Mouse (Mus musculus): Measurements from ENCODE around the gene Cipc. TPM values are rescaled to one million over a fixed set of nuclear protein-coding genes. Genes with fewer than 3 reads are reported as not detected.
A peak's percentile ranks its signal among the peaks of the same experiment; 100 is the strongest.

The Cipc gene
- polyA plus RNA-seq, 1 experiment from 2014 or later, result 34.8 TPM

DNA sequence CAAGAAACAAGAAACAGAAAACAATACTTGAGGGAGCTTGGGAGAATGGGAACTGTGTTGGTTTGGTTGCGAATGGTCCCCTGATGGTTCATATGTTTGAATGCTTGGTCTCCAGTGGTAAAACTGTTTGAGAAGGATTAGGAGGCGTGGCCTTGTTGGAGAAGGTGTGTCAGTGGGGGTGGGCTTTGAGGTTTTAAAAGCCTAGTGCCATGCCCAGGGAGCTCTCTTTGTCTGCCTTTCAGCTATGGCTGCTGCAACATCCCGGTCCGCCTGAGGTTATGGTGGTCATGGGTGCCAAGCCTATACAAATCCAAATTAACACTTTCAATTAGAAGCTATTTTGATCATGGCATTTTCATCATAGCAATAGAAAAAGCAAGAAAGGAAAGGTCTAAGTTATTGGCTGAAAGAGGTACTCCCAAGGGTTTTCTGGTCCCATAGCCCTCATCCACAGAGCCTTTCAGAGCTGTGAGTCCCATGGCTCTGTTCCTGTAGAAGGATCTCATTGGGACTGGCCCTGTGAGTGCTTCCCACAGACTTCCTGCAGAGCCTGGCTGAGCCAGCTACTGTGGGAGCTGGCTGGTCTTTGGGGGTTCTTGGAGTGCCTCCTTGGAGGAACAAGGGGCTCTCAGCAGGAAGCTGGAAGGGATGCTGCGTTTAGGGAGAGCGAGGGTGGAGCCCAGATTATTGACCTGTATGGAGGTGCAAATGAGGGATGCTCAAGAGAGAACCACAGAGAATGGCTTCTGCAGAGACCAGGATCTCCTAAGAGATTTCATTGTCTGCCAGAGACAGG lies 15.7 kb upstream of the Cipc start:
- POLR2A ChIA-PET, result no interaction called here
- DNase-seq (ENCODE audit: low read depth, low spot score) (no peak), ATAC-seq (no peak)
- no peaks in the 10 kb centered on the region for H3K27me3 ChIP-seq
- CTCF ChIA-PET, result interaction anchor here (0.6 kb wide), 1 partner anchor 162 kb away, joined by 3 read pairs; no protein-coding TSS in a partner anchor
- in situ Hi-C loops (cut with MboI; ENCODE audit: low pct_unique_long_range_greater_than_20kb), result no loop called here
- no peak for TF ChIP-seq CTCF (IDR thresholded peaks at IDR 0.05)

- CTCF ChIA-PET, result interaction anchor here (0.6 to 2.2 kb wide), 3 partner anchors 8 to 161 kb away, joined by 3 to 11 read pairs (median 3); no protein-coding TSS in a partner anchor
- in situ Hi-C loops (cut with MboI; ENCODE audit: low pct_unique_long_range_greater_than_20kb), result no loop called here
- POLR2A ChIA-PET, result no interaction called here
- ATAC-seq (no peak), DNase-seq (ENCODE audit: low read depth, low spot score) (no peak)
- TF ChIP-seq CTCF (IDR thresholded peaks at IDR 0.05), result no peak
- H3K27me3 ChIP-seq, result no peaks in the 10 kb centered on the region
These were observed 14.8 kb upstream of the Cipc start for GRCm38 (mm10) chr12:86931919-86932574.

- TF ChIP-seq CTCF (IDR thresholded peaks at IDR 0.05), result no peak
- CTCF ChIA-PET, result interaction anchor here (0.8 to 2.2 kb wide), 2 partner anchors 9 to 12 kb away, joined by 3 to 11 read pairs; no protein-coding TSS in a partner anchor
- no peak for ATAC-seq
- no peaks in the 10 kb centered on the region for H3K27me3 ChIP-seq
- no peak for DNase-seq (ENCODE audit: low read depth, low spot score)
- POLR2A ChIA-PET, result no interaction called here
- in situ Hi-C loops (cut with MboI; ENCODE audit: low pct_unique_long_range_greater_than_20kb), result no loop called here
These were observed 14.3 kb upstream of the Cipc start for GRCm38 (mm10) chr12:86932575-86932952.

DNA sequence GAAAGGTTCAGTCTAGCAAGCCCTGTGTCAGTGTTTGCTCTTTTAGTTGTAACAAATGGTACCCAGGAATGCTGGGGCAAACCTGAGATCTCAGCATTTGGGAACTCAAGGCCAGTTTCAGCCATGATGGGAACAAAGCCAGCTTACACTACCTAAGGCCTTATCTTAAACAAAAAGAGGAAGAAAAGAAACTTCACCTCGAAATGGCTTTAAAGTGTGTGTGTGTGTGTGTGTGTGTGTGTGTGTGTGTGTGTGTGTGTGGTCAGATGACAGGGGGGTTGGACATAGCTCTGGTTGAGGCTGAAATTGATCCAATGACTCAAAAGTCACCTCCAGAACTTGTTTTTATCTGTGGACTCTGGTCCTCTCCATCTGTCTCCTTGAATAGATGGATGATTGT lies 12.1 kb upstream of the Cipc start:
- ChIA-PET CTCF (interaction anchor here (0.7 to 1.4 kb wide), 3 partner anchors 9 to 166 kb away, joined by 3 read pairs; no protein-coding TSS in a partner anchor), POLR2A (no interaction called here)
- in situ Hi-C loops (cut with MboI; ENCODE audit: low pct_unique_long_range_greater_than_20kb), result no loop called here
- no peaks in the 10 kb centered on the region for H3K27me3 ChIP-seq
- no peak for TF ChIP-seq CTCF (IDR thresholded peaks at IDR 0.05)
- no peak for DNase-seq (ENCODE audit: low read depth, low spot score)
- no peak for ATAC-seq

DNA sequence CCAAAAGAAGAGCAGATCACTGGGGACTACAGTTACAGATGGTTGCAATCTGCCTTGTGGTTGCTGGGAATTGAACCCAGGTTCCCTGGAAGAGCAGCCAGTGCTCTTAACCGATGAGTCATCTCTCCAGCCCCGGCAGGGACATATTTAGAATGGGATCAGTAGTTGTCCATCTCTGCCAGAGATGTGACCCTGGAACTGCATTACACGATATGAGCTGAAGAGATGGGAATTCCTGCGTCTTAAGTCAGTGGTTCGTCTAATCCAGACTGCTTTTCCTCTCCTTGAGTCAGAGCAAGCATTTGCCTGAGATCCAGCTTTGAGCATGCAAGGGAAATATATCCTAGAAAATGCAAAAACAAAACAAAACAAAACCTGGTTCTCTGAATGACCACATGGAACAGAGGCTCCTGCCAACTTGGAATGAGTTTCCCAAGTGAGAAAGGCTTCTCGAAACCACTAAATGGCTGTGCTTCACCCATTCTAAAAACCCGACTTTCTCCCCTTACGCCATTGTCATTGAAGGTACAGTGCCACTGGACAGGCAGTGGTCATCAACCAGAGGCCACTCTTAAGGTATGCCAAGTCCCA lies 11.1 kb upstream of the Cipc start:
- in situ Hi-C loops (cut with MboI; ENCODE audit: low pct_unique_long_range_greater_than_20kb), result no loop called here
- no peak for TF ChIP-seq CTCF (IDR thresholded peaks at IDR 0.05)
- DNase-seq (ENCODE audit: low read depth, low spot score) (no peak), ATAC-seq (peak; percentile 78)
- POLR2A ChIA-PET, result interaction anchor here (0.7 kb wide), 1 partner anchor 135 kb away, joined by 3 read pairs; no protein-coding TSS in a partner anchor
- H3K27me3 ChIP-seq, result no peaks in the 10 kb centered on the region
- CTCF ChIA-PET, result interaction anchor here (1.0 to 1.4 kb wide), 3 partner anchors 9 to 167 kb away, joined by 3 read pairs; no protein-coding TSS in a partner anchor

- H3K27me3 ChIP-seq, result no peaks in the 10 kb centered on the region
- in situ Hi-C loops (cut with MboI; ENCODE audit: low pct_unique_long_range_greater_than_20kb), result no loop called here
- no peak for TF ChIP-seq CTCF (IDR thresholded peaks at IDR 0.05)
- DNase-seq (ENCODE audit: low read depth, low spot score) (no peak), ATAC-seq (no peak)
- POLR2A ChIA-PET, result no interaction called here
- CTCF ChIA-PET, result no interaction called here
These were observed 10.1 kb upstream of the Cipc start for GRCm38 (mm10) chr12:86936587-86937343.

GRCm38 (mm10) chr12:86938571-86938970 lies 8.3 kb upstream of the Cipc start:
- POLR2A ChIA-PET, result no interaction called here
- CTCF ChIA-PET, result interaction anchor here (0.8 kb wide), 1 partner anchor 14 kb away, joined by 3 read pairs; no protein-coding TSS in a partner anchor
- in situ Hi-C loops (cut with MboI; ENCODE audit: low pct_unique_long_range_greater_than_20kb), result no loop called here
- ATAC-seq (no peak), DNase-seq (ENCODE audit: low read depth, low spot score) (no peak)
- no peaks in the 10 kb centered on the region for H3K27me3 ChIP-seq
- no peak for TF ChIP-seq CTCF (IDR thresholded peaks at IDR 0.05)

DNA sequence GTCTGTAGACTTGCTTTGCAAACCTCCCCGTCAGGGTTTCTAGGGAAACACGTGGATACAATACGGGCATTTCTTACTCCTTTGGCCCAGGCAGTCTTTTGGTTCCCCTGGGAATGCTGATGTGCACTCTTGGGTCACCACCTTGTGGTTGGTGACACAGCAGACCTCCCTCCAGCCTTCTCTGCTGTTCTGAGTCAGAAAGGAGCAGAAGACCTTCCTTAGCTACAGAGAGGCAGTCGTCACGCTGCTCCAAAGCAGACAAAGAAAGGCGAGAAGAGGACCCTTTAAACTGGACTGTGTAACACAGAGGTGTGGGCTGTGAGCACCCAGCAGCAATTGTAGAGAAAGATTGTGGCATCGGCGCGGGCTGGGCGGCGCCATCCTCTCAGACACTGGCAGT lies 5.7 kb upstream of the Cipc start:
- DNase-seq (ENCODE audit: low read depth, low spot score) (no peak), ATAC-seq (no peak)
- CTCF ChIA-PET, result interaction anchor here (1.2 to 3.4 kb wide), 3 partner anchors 15 to 172 kb away, joined by 3 to 12 read pairs (median 6); no protein-coding TSS in a partner anchor
- TF ChIP-seq CTCF (IDR thresholded peaks at IDR 0.05), result no peak
- in situ Hi-C loops (cut with MboI; ENCODE audit: low pct_unique_long_range_greater_than_20kb), result loop anchor here (5.0 kb wide), 1 partner anchor 169 kb away; no protein-coding TSS in a partner anchor
- POLR2A ChIA-PET, result no interaction called here
- no peaks in the 10 kb centered on the region for H3K27me3 ChIP-seq

- ChIA-PET POLR2A (no interaction called here), CTCF (interaction anchor here (1.0 to 3.4 kb wide), 5 partner anchors 16 to 173 kb away, joined by 3 to 12 read pairs (median 4); no protein-coding TSS in a partner anchor)
- H3K27me3 ChIP-seq, result no peaks in the 10 kb centered on the region
- in situ Hi-C loops (cut with MboI; ENCODE audit: low pct_unique_long_range_greater_than_20kb), result loop anchor here (5.0 kb wide), 1 partner anchor 170 kb away; no protein-coding TSS in a partner anchor
- ATAC-seq (peak; percentile 37), DNase-seq (ENCODE audit: low read depth, low spot score) (no peak)
- no peak for TF ChIP-seq CTCF (IDR thresholded peaks at IDR 0.05)
These were observed 4.9 kb upstream of the Cipc start for GRCm38 (mm10) chr12:86941734-86942486.

Measured in Patski (cell line).